Mouse (Mus musculus) forebrain, embryonic 16.5 days (tissue): ENCODE results near the gene Tnnc2. TPM values are rescaled to one million over a fixed set of nuclear protein-coding genes. Genes with fewer than 3 reads are reported as not detected.

ENCODE experiments used
- ATAC-seq: fragments of 200-750 bp; cut with Nextera tagmentation; 2 replicates; pipeline ENCODE4 v1.8.0; 2017; ENCODE audit warnings: mild to moderate bottlenecking, moderate library complexity
- H3K27ac ChIP-seq: fragments of 300-500 bp; sonication (generic); 2 replicates; pipeline ENCODE4 v1.5.1; 2014; ENCODE audit warnings: low read length, control low read depth
- H3K27me3 ChIP-seq: fragments of 300-500 bp; sonication (generic); replicated peaks from 2 replicates; pipeline ENCODE4 v1.6.1; 2014; ENCODE audit warnings: low read length; ENCODE audit not compliant: control insufficient read depth, insufficient read depth
- H3K36me3 ChIP-seq: fragments of 300-500 bp; sonication (generic); 2 replicates; pipeline ENCODE4 v1.6.1; 2014; ENCODE audit not compliant: control insufficient read depth, insufficient read depth
- H3K4me1 ChIP-seq: fragments of 300-500 bp; sonication (generic); replicated peaks from 2 replicates; pipeline ENCODE4 v1.6.1; 2014; ENCODE audit warnings: low read length; ENCODE audit not compliant: control insufficient read depth, insufficient read depth
- H3K4me2 ChIP-seq: fragments of 300-500 bp; sonication (generic); 2 replicates; pipeline ENCODE4 v1.6.1; 2014; ENCODE audit warnings: mild to moderate bottlenecking, low read length, control low read depth
- H3K4me3 ChIP-seq: fragments of 300-500 bp; sonication (generic); replicated peaks from 2 replicates; pipeline ENCODE4 v1.5.1; 2014; ENCODE audit warnings: mild to moderate bottlenecking, low read length, control low read depth
- H3K9ac ChIP-seq: fragments of 300-500 bp; sonication (generic); replicated peaks from 2 replicates; pipeline ENCODE4 v1.6.1; 2014; ENCODE audit warnings: low read depth, low read length, control low read depth
- H3K9me3 ChIP-seq: fragments of 300-500 bp; sonication (generic); 2 replicates; pipeline ENCODE4 v1.6.1; 2016; ENCODE audit warnings: low read length; ENCODE audit not compliant: control insufficient read depth
- WGBS: fragments of 180-500 bp; shearing (Covaris S2); extraction: QIAGEN DNeasy Blood & Tissue Kit; methylation state at CpG from one replicate; pipeline ENCODE4 v1.1.7; 2014; 5-methylcytosine and 5-hydroxymethylcytosine counted together
- polyA plus RNA-seq: library from polyadenylated mRNA; unstranded; fragments of >200 nt; fragmentation: Nextera tagmentation; extraction: Ambion mirVana; gene quantifications from 2 replicates; pipeline ENCODE4 v1.2.1, GENCODE M21; 2015

Tnnc2 gene
- polyA plus RNA-seq, 1 experiment from 2014 or later, result not detected

GRCm38 (mm10) chr2:164778809-164779208 lies 958 bp downstream of the Tnnc2 start:
- Histone ChIP-seq H3K36me3 (no peaks in the 10 kb centered on the region), H3K4me1 (no peaks in the 10 kb centered on the region), H3K27me3 (no peaks in the 10 kb centered on the region), H3K9ac (no peak overlapping the region), H3K4me2 (no peak overlapping the region), H3K27ac (no peak overlapping the region), H3K9me3 (no peaks in the 10 kb centered on the region), H3K4me3 (no peak overlapping the region)
- ATAC-seq, result no peak
- WGBS, result 85% methylated on average over 7 of the region's 7 CpGs

- Histone ChIP-seq H3K27me3 (no peaks in the 10 kb centered on the region), H3K4me3 (no peak overlapping the region), H3K4me2 (no peak overlapping the region), H3K9ac (no peak overlapping the region), H3K27ac (no peak overlapping the region), H3K9me3 (no peaks in the 10 kb centered on the region), H3K36me3 (no peaks in the 10 kb centered on the region), H3K4me1 (no peaks in the 10 kb centered on the region)
- WGBS, result 92% methylated on average over 11 of the region's 11 CpGs
- no peak for ATAC-seq
Observed at GRCm38 (mm10) chr2:164778015-164778287, 1.8 kb downstream of the Tnnc2 start.

DNA sequence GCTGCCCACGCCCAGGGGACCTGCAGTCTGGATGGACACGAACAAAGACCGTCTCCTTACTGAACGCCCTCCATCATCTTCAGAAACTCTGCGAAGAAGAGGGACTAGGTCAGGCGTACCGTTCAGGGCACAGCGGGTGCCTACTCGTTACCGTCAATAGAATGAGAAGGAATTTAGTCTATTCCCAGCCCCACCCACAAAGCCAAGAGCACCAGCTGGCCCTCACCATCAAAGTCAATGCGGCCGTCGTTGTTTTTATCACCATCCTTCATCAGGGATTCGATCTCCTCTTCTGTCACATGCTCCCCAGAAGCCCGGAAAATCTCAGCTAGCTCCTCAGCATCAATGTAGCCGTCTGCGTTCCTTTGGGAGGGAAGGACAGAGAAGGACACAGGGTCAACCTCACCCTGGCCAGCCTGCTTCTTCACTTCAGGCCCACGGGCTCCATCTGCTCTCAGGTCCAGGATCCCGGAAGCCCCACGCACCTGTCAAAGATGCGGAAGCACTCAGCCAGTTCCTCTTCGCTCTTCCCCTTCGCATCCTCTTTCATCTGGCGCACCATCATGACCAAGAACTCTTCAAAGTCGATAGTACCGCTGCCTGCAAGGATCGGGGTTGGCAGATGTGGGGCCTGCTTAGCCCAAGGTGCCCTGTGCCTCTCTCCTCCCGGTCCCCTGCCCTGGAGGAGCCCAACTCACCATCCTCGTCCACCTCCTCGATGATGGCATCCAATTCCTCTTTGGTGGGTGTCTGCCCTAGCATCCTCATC lies 2.3 kb downstream of the Tnnc2 start:
- 86% methylated on average over 30 of the region's 30 CpGs for WGBS
- no peak overlapping the region for H3K4me3 ChIP-seq
- ATAC-seq, result no peak
- no peak overlapping the region for H3K27ac ChIP-seq
- no peak overlapping the region for H3K4me2 ChIP-seq
- H3K27me3 ChIP-seq, result no peaks in the 10 kb centered on the region
- no peaks in the 10 kb centered on the region for H3K9me3 ChIP-seq
- no peaks in the 10 kb centered on the region for H3K4me1 ChIP-seq
- no peak overlapping the region for H3K9ac ChIP-seq
- no peaks in the 10 kb centered on the region for H3K36me3 ChIP-seq

DNA sequence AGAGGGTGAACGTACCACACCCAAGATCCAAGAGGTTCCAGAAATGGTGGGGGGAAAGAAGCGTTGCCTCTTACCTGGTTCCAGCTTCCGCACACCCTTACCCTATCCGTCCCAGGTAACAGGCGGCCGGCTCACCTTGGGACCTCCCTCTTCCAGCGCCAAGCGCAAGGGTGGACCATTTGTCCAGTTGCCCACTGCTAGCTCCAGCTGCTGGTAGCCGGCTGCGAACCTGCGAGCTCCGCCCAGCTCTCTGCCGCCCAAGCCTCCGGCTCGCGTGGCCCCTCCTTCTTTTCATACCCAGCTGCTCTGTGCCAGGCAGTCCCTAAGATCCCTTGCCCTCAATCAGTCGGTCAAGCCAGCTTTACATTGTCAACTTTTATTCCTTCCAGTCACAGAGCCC lies 3.0 kb downstream of the Tnnc2 start:
- 72% methylated on average over 17 of the region's 17 CpGs for WGBS
- H3K36me3 ChIP-seq, result no peaks in the 10 kb centered on the region
- peaks cover 5% of the 10 kb centered on the region; the same call in 1 of the 2 replicates for H3K4me1 ChIP-seq
- no peak overlapping the region for H3K4me3 ChIP-seq
- ATAC-seq, result no peak
- no peak overlapping the region for H3K4me2 ChIP-seq
- H3K9ac ChIP-seq, result no peak overlapping the region
- no peaks in the 10 kb centered on the region for H3K27me3 ChIP-seq
- no peaks in the 10 kb centered on the region for H3K9me3 ChIP-seq
- no peak overlapping the region for H3K27ac ChIP-seq

GRCm38 (mm10) chr2:164776130-164776529 lies 3.6 kb downstream of the Tnnc2 start:
- H3K9ac ChIP-seq, result no peak overlapping the region
- H3K36me3 ChIP-seq, result no peaks in the 10 kb centered on the region
- H3K4me1 ChIP-seq, result peaks cover 12% of the 10 kb centered on the region
- no peak overlapping the region for H3K27ac ChIP-seq
- no peak for ATAC-seq
- no peak overlapping the region for H3K4me3 ChIP-seq
- H3K9me3 ChIP-seq, result no peaks in the 10 kb centered on the region
- 90% methylated on average over 6 of the region's 6 CpGs for WGBS
- H3K4me2 ChIP-seq, result no peak overlapping the region
- no peaks in the 10 kb centered on the region for H3K27me3 ChIP-seq

GRCm38 (mm10) chr2:164773989-164774364 lies 5.8 kb downstream of the Tnnc2 start:
- Histone ChIP-seq H3K9me3 (no peaks in the 10 kb centered on the region), H3K9ac (no peak overlapping the region), H3K4me2 (no peak overlapping the region), H3K36me3 (no peaks in the 10 kb centered on the region), H3K27ac (no peak overlapping the region), H3K27me3 (no peaks in the 10 kb centered on the region), H3K4me3 (no peak overlapping the region), H3K4me1 (peaks cover 25% of the 10 kb centered on the region)
- WGBS, result 90% methylated on average over 5 of the region's 5 CpGs
- no peak for ATAC-seq

- H3K4me2 ChIP-seq, result no peak overlapping the region
- whole genome bisulfite sequencing, result 81% methylated on average over 14 of the region's 14 CpGs
- no peaks in the 10 kb centered on the region for H3K27me3 ChIP-seq
- H3K4me1 ChIP-seq, result peaks cover 25% of the 10 kb centered on the region
- H3K36me3 ChIP-seq, result no peaks in the 10 kb centered on the region
- no peak for ATAC-seq
- no peak overlapping the region for H3K4me3 ChIP-seq
- no peak overlapping the region for H3K27ac ChIP-seq
- H3K9ac ChIP-seq, result no peak overlapping the region
- no peaks in the 10 kb centered on the region for H3K9me3 ChIP-seq
Observed at GRCm38 (mm10) chr2:164773229-164773988, 6.4 kb downstream of the Tnnc2 start.

- no peak overlapping the region for H3K9ac ChIP-seq
- 77% methylated on average over 8 of the region's 8 CpGs for WGBS
- H3K9me3 ChIP-seq, result no peaks in the 10 kb centered on the region
- H3K4me2 ChIP-seq, result peak overlapping the region; percentile 89
- ATAC-seq, result no peak
- no peak overlapping the region for H3K27ac ChIP-seq
- H3K27me3 ChIP-seq, result no peaks in the 10 kb centered on the region
- H3K4me3 ChIP-seq, result peak overlapping the region; percentile 85
- H3K4me1 ChIP-seq, result peaks cover 25% of the 10 kb centered on the region
- H3K36me3 ChIP-seq, result peaks cover 9% of the 10 kb centered on the region; the same call in 1 of the 2 replicates
Observed at GRCm38 (mm10) chr2:164771123-164771522, 8.6 kb downstream of the Tnnc2 start.

GRCm38 (mm10) chr2:164770279-164770678 lies 9.5 kb downstream of the Tnnc2 start:
- H3K36me3 ChIP-seq, result peaks cover 16% of the 10 kb centered on the region
- WGBS, result 3% methylated on average over 15 of the region's 15 CpGs

More at GRCm38 (mm10) chr2:164770279-164770678, 9.5 kb downstream of the Tnnc2 start:
- no peak for ATAC-seq
- Histone ChIP-seq H3K4me3 (peak overlapping the region; percentile 85), H3K27ac (no peak overlapping the region), H3K4me2 (peak overlapping the region; percentile 89), H3K4me1 (peaks cover 25% of the 10 kb centered on the region), H3K9me3 (no peaks in the 10 kb centered on the region), H3K27me3 (no peaks in the 10 kb centered on the region), H3K9ac (peak overlapping the region; percentile 60)
